In the genomic region with DNA sequence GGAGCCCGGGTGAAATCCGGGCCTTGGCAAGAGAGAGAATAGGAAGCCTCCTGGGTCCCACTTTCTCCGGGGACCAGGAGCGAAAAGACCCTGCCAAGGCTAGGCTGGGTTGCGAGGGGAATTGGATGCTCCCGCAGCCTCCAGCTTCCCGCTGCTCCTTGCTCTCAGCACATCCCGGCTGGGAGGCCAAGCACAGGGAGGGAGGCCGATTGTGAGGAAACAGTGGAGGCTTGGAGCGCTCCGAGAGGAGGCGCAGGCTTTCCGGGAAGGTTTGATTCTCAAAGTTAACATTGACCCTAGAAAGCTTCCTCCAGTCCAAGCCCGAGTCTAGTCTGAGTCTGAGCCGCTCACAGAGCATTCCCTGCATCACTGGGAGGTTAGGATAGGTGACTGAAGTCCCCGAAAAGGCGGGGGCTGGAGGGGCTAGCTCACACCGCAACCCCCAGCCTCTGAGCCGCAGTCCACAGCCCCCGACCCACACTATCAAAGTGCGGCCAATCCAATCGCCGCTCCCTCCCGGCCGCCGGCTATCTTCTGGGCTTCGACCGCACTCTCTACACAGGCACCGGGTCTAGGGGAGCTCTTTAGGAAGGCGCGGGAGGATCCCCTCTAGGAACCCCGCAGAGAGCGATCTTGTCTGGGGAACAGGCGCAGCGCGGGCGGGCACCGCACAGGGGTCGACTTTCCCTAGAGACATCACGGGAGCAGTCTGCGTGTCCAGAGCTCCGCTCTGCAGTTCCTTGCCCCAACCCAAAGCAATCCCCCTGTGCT, we compare ENCODE assay signal across 8 mouse cellular contexts. TPM values are rescaled to one million over a fixed set of nuclear protein-coding genes. Genes with fewer than 3 reads are reported as not detected.
A peak's percentile ranks its signal among the peaks of the same experiment; 100 is the strongest.
DNase-seq lines count a peak whose midpoint lies in the region; ATAC-seq lines count a peak whose summit lies in the region.

No protein-coding gene starts in this region.

- WGBS in intestine, embryonic 15.5 days = under 1% methylated on average over 42 of the region's 42 CpGs
- WGBS in liver, embryonic 11.5 days = under 1% methylated on average over 42 of the region's 42 CpGs

- no peaks in the 10 kb centered on the region for H3K36me3 ChIP-seq in intestine, embryonic 15.5 days
- H3K36me3 ChIP-seq in liver, embryonic 11.5 days (ENCODE audit: control insufficient read depth, insufficient read depth, low read length) = no peaks in the 10 kb centered on the region

- peak overlapping the region; percentile 88 for H3K9ac ChIP-seq in intestine, embryonic 15.5 days
- peak overlapping the region; percentile 59 for H3K9ac ChIP-seq in liver, embryonic 11.5 days (ENCODE audit: low read depth, low read length)

- DNase-seq in adrenal gland, adult (ENCODE audit: inconsistent age in 2 of 2, low spot score in 1 of 2) = peak; percentile 38 to 81
- DNase-seq in adrenal gland, postnatal 4 days (ENCODE audit: low spot score in 2 of 2) = no peak
- DNase-seq in cerebellum, postnatal 36 days = peak; percentile 20 to 23
- DNase-seq in gastrocnemius, postnatal 10 days = peak; percentile 49
- peak; percentile 52 for DNase-seq in liver, embryonic 11.5 days (ENCODE audit: low spot score)
- DNase-seq in neural tube, embryonic 10.5 days (ENCODE audit: extremely low spot score, low spot score) = peak; percentile 77
- DNase-seq in urinary bladder, postnatal 4 days (ENCODE audit: low spot score in 2 of 2) = peak; percentile 39 to 61

- peaks cover 16% of the 10 kb centered on the region for H3K27me3 ChIP-seq in intestine, embryonic 15.5 days (replicated peaks)
- peaks cover 59% of the 10 kb centered on the region for H3K27me3 ChIP-seq in liver, embryonic 11.5 days (replicated peaks; ENCODE audit: control insufficient read depth, insufficient read depth, low read length)

- H3K9me3 ChIP-seq in intestine, embryonic 15.5 days = no peaks in the 10 kb centered on the region
- H3K9me3 ChIP-seq in liver, embryonic 11.5 days (ENCODE audit: control insufficient read depth, low read length) = no peaks in the 10 kb centered on the region

- ATAC-seq in intestine, embryonic 15.5 days = peak; percentile 32
- ATAC-seq in liver, embryonic 11.5 days (replicated peaks; ENCODE audit: low FRiP score) = peak; percentile 37

- H3K4me1 ChIP-seq in intestine, embryonic 15.5 days (replicated peaks) = peaks cover 10% of the 10 kb centered on the region; the same call in 1 of the 2 replicates
- no peaks in the 10 kb centered on the region for H3K4me1 ChIP-seq in liver, embryonic 11.5 days (replicated peaks; ENCODE audit: control insufficient read depth, insufficient read depth, low read length)

- peak overlapping the region; percentile 96 for H3K27ac ChIP-seq in intestine, embryonic 15.5 days
- H3K27ac ChIP-seq in liver, embryonic 11.5 days (ENCODE audit: low read depth, low read length) = peak overlapping the region; percentile 68

- H3K4me2 ChIP-seq in intestine, embryonic 15.5 days (replicated peaks) = peak overlapping the region; percentile 77
- H3K4me2 ChIP-seq in liver, embryonic 11.5 days = peak overlapping the region; percentile 60

- peak overlapping the region; percentile 68 for H3K4me3 ChIP-seq in intestine, embryonic 15.5 days (replicated peaks)
- H3K4me3 ChIP-seq in liver, embryonic 11.5 days (ENCODE audit: low read depth, low read length) = peak overlapping the region; percentile 55

RNA-seq across cellular contexts. Expression of a gene that starts 1.4 kb away (rescaled TPM):
- total RNA-seq in adrenal gland, postnatal 4 days (2021) = 10 to 100 TPM; 61.3 to 80.2 TPM
- total RNA-seq in gastrocnemius, postnatal 10 days (2021) = 10 to 100 TPM; 15.7 to 29.0 TPM
- polyA plus RNA-seq in intestine, embryonic 15.5 days (2015; fragmentation: Nextera tagmentation; extraction: Ambion mirVana) = 73.4 and 73.7 TPM in 2 replicates
- polyA plus RNA-seq in liver, embryonic 11.5 days (2014; fragmentation: Nextera tagmentation; extraction: Ambion mirVana) = 27.4 and 31.7 TPM in 2 replicates

Comparison
In these comparisons a context has a peak if more than half of its experiments do, and no peak if none do; other contexts are left out.
1. DNase-seq: peak in adrenal gland, adult (2 of 2), cerebellum, postnatal 36 days (2 of 2), gastrocnemius, postnatal 10 days (single experiment), liver, embryonic 11.5 days (single experiment), neural tube, embryonic 10.5 days (single experiment) and urinary bladder, postnatal 4 days (2 of 2); none in adrenal gland, postnatal 4 days (0 of 2).